In the genomic region with DNA sequence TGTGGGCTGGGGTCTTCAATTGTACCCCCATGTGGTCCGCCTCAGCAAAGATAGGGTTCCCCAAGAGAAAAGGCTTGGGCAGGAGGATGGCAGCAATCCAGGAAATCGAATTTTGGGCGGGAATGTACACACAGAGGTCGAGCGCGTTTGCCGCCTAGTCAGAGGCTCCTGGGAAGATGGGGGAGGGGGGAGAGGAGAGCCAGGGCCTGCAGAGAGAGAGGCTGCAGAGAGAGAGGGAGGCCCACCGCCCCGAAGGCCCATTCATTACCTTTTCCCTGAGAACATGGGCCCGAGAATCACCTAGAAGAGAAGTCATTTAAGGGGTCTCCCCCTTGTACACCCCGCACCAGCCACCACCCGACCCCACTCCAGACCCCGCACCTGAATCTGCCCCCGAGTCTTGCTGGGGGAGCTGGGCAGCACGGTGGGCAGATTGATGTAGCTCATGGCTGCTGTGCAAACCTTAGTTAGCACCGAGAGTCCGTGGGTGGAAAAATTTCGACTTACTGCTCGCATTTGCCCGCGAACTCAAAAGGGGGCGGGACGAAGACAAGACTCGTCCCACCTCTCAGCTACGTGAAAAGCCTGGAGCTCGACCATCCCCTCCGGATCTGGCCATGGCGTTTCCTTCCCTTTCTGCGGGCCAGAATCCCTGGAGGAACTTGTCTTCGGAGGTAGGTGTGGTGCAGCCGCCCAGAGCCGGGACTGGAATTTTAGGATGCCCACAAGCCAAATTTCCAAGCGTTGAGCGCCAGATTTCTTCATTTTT, we compare ENCODE assay signal across 8 mouse cellular contexts. TPM values are rescaled to one million over a fixed set of nuclear protein-coding genes. Genes with fewer than 3 reads are reported as not detected.
DNase-seq lines count a peak whose midpoint lies in the region; ATAC-seq lines count a peak whose summit lies in the region.

Gene Afmid (plus strand): TSS at position 592 of the 769 bp plus-strand sequence.
Gene Tk1 (minus strand): TSS at position 760 of the 769 bp plus-strand sequence.

- H3K9ac ChIP-seq in intestine, embryonic 15.5 days: peak within 1 kb of the TSS; percentile 65
- H3K9ac ChIP-seq in liver, embryonic 16.5 days (ENCODE audit: low read depth, low read length): peak within 1 kb of the TSS; percentile 85
- H3K9ac ChIP-seq in neural tube, embryonic 13.5 days: peak within 1 kb of the TSS; percentile 71

- no peaks in the 10 kb centered on the region for H3K9me3 ChIP-seq in intestine, embryonic 15.5 days
- H3K9me3 ChIP-seq in liver, embryonic 16.5 days (replicated peaks; ENCODE audit: control insufficient read depth, low read length): no peaks in the 10 kb centered on the region
- H3K9me3 ChIP-seq in neural tube, embryonic 13.5 days: no peaks in the 10 kb centered on the region

- peaks cover 65% of the 10 kb centered on the region for H3K4me1 ChIP-seq in intestine, embryonic 15.5 days (replicated peaks)
- H3K4me1 ChIP-seq in liver, embryonic 16.5 days (ENCODE audit: control insufficient read depth, low read depth, low read length): peaks cover 64% of the 10 kb centered on the region
- peaks cover 75% of the 10 kb centered on the region for H3K4me1 ChIP-seq in neural tube, embryonic 13.5 days (replicated peaks)

- H3K27ac ChIP-seq in intestine, embryonic 15.5 days: peak within 1 kb of the TSS; percentile 89
- peak within 1 kb of the TSS; percentile 92 for H3K27ac ChIP-seq in liver, embryonic 16.5 days (ENCODE audit: low read length)
- H3K27ac ChIP-seq in neural tube, embryonic 13.5 days (replicated peaks): peak within 1 kb of the TSS; percentile 49

- WGBS in intestine, embryonic 15.5 days: under 1% methylated on average over 34 of the region's 34 CpGs
- under 1% methylated on average over 34 of the region's 34 CpGs for WGBS in liver, embryonic 16.5 days (ENCODE audit: insufficient replicate concordance)
- WGBS in neural tube, embryonic 13.5 days: under 1% methylated on average over 34 of the region's 34 CpGs

- peak within 1 kb of the TSS; percentile 59 for H3K4me3 ChIP-seq in intestine, embryonic 15.5 days (replicated peaks)
- peak within 1 kb of the TSS; percentile 78 for H3K4me3 ChIP-seq in liver, embryonic 16.5 days (ENCODE audit: low read depth, low read length)
- H3K4me3 ChIP-seq in neural tube, embryonic 13.5 days: peak within 1 kb of the TSS; percentile 42

- peak within 1 kb of the TSS; percentile 79 for H3K4me2 ChIP-seq in intestine, embryonic 15.5 days (replicated peaks)
- peak within 1 kb of the TSS; percentile 77 for H3K4me2 ChIP-seq in liver, embryonic 16.5 days (ENCODE audit: low read depth, low read length)
- peak within 1 kb of the TSS; percentile 75 for H3K4me2 ChIP-seq in neural tube, embryonic 13.5 days

- ATAC-seq in granulocyte monocyte progenitor cell, adult 5-6 weeks (replicated peaks; ENCODE audit: poor library complexity, severe bottlenecking): peak; percentile 40
- ATAC-seq in intestine, embryonic 15.5 days: peak; percentile 72
- peak; percentile 58 for ATAC-seq in liver, embryonic 16.5 days (ENCODE audit: low read depth)
- peak; percentile 42; the same call in 1 of the 2 replicates for ATAC-seq in neural tube, embryonic 13.5 days (ENCODE audit: low read depth)

- no peaks in the 10 kb centered on the region for H3K27me3 ChIP-seq in intestine, embryonic 15.5 days (replicated peaks)
- no peaks in the 10 kb centered on the region for H3K27me3 ChIP-seq in liver, embryonic 16.5 days (ENCODE audit: control insufficient read depth, insufficient read depth, low read depth, low read length)
- H3K27me3 ChIP-seq in neural tube, embryonic 13.5 days: no peaks in the 10 kb centered on the region

- H3K36me3 ChIP-seq in intestine, embryonic 15.5 days: 0 out of 2 replicates have a peak, but pooled peaks cover 12% of the 10 kb centered on the region
- peaks cover 25% of the 10 kb centered on the region for H3K36me3 ChIP-seq in liver, embryonic 16.5 days (ENCODE audit: control insufficient read depth, insufficient read depth)
- H3K36me3 ChIP-seq in neural tube, embryonic 13.5 days: no peaks in the 10 kb centered on the region

- peak; percentile 31 to 45 for DNase-seq in left cerebral cortex, adult 18-20 months (ENCODE audit: low spot score in 2 of 2)
- no peak for DNase-seq in left cerebral cortex, adult 11 months (ENCODE audit: low spot score)
- peak; percentile 95 for DNase-seq in embryo, embryonic 10.5 days (ENCODE audit: low spot score)
- peak; percentile 76 for DNase-seq in thymus, postnatal 14 days

RNA-seq across cellular contexts. Expression of gene Afmid, which starts in this region (rescaled TPM):
- total RNA-seq in left cerebral cortex, adult 18-20 months (2021): 1 to 10 TPM; 4.1 to 6.3 TPM
- 7.5 and 9.0 TPM in 2 replicates for total RNA-seq in granulocyte monocyte progenitor cell, adult 5-6 weeks (2014; fragmentation: Nextera tagmentation)
- 1.4 and 1.9 TPM in 2 replicates for total RNA-seq in granulocyte monocyte progenitor cell, adult 5-6 weeks (2017)
- polyA plus RNA-seq in intestine, embryonic 15.5 days (2015; fragmentation: Nextera tagmentation; extraction: Ambion mirVana): 8.3 and 8.9 TPM in 2 replicates
- 14.6 and 15.4 TPM in 2 replicates for polyA plus RNA-seq in liver, embryonic 16.5 days (2015; fragmentation: Nextera tagmentation; extraction: Ambion mirVana)
- 2.7 and 3.3 TPM in 2 replicates for polyA plus RNA-seq in neural tube, embryonic 13.5 days (2015; fragmentation: Nextera tagmentation; extraction: Ambion mirVana)

RNA-seq across cellular contexts. Expression of gene Tk1, which starts in this region (rescaled TPM):
- under 1 TPM; 0.84 to 0.98 TPM for total RNA-seq in left cerebral cortex, adult 18-20 months (2021)
- total RNA-seq in granulocyte monocyte progenitor cell, adult 5-6 weeks (2014; fragmentation: Nextera tagmentation): 198 and 208 TPM in 2 replicates
- 90.8 and 105 TPM in 2 replicates for total RNA-seq in granulocyte monocyte progenitor cell, adult 5-6 weeks (2017)
- 144 and 146 TPM in 2 replicates for polyA plus RNA-seq in intestine, embryonic 15.5 days (2015; fragmentation: Nextera tagmentation; extraction: Ambion mirVana)
- polyA plus RNA-seq in liver, embryonic 16.5 days (2015; fragmentation: Nextera tagmentation; extraction: Ambion mirVana): 120 and 127 TPM in 2 replicates
- polyA plus RNA-seq in neural tube, embryonic 13.5 days (2015; fragmentation: Nextera tagmentation; extraction: Ambion mirVana): 15.8 and 24.0 TPM in 2 replicates

Comparison
In these comparisons a context has a peak if more than half of its experiments do, and no peak if none do; other contexts are left out.
1. RNA of gene Tk1 (total RNA-seq): 90.8 to 208 TPM in granulocyte monocyte progenitor cell, adult 5-6 weeks; 0.84 to 0.98 TPM in left cerebral cortex, adult 18-20 months; every median in the first group is over 10 times any median in the second.
2. Peak in every context shown above with its lines, with median percentiles within 50 percentile points of each other: ATAC-seq, H3K27ac ChIP-seq, H3K4me2 ChIP-seq, H3K4me3 ChIP-seq and H3K9ac ChIP-seq.